Mouse (Mus musculus) CH12.LX (cell line): ENCODE results near the gene Ubc. TPM values are rescaled to one million over a fixed set of nuclear protein-coding genes. Genes with fewer than 3 reads are reported as not detected.
A peak's percentile ranks its signal among the peaks of the same experiment; 100 is the strongest.

Experiments
- DNase-seq: peaks from one replicate; pipeline ENCODE4 v3.0.0-alpha.2; 2013; ENCODE audit errors: extremely low read depth
- H3K27ac ChIP-seq: 2 replicates; pipeline ENCODE4 v1.5.1; 2012; ENCODE audit warnings: low read depth, mild to moderate bottlenecking, control low read depth, moderate library complexity; ENCODE audit not compliant: insufficient read depth
- H3K27me3 ChIP-seq: replicated peaks from 2 replicates; pipeline ENCODE3; 2012; ENCODE audit warnings: inconsistent platforms
- H3K36me3 ChIP-seq, 2 experiments: replicated peaks in 1 of 2; 2 replicates each; pipeline versions ENCODE3 to v1.6.1; 2012; ENCODE audit warnings: inconsistent platforms in 1 of 2, low read length in 1 of 2, mild to moderate bottlenecking in 1 of 2, mixed read lengths in 1 of 2, moderate library complexity in 1 of 2; ENCODE audit not compliant: control insufficient read depth in 1 of 2, insufficient read depth in 1 of 2
- H3K4me1 ChIP-seq, 2 experiments: 2 replicates each; pipeline ENCODE4 v1.6.1; 2012; ENCODE audit warnings: inconsistent platforms in 1 of 2, moderate library complexity in 1 of 2; ENCODE audit not compliant: insufficient read depth in 2 of 2, control insufficient read depth in 1 of 2
- H3K4me2 ChIP-seq: 2 replicates; pipeline ENCODE4 v1.6.1; 2012; ENCODE audit warnings: low read depth, mild to moderate bottlenecking, control low read depth; ENCODE audit not compliant: poor library complexity, insufficient read depth, severe bottlenecking
- H3K4me3 ChIP-seq, 3 experiments: fragments of 150-350 bp in 1 of 3; sonication (generic) in 1 of 3; replicated peaks in 1 of 3; 2 replicates each; pipeline versions ENCODE3 to v1.5.1; 2011 to 2012; ENCODE audit warnings: low read depth in 2 of 3, low read length in 2 of 3, mild to moderate bottlenecking in 2 of 3, moderate library complexity in 2 of 3, control low read depth in 1 of 3, improper control_type of control experiment in 1 of 3, inconsistent platforms in 1 of 3, mixed read lengths in 1 of 3; ENCODE audit not compliant: poor library complexity in 1 of 3
- H3K79me2 ChIP-seq: replicated peaks from 2 replicates; pipeline ENCODE4 v1.6.1; 2012; ENCODE audit warnings: mild to moderate bottlenecking, moderate library complexity; ENCODE audit not compliant: control insufficient read depth, poor library complexity, insufficient read depth, severe bottlenecking; ENCODE audit errors: extremely low read depth
- H3K9ac ChIP-seq: 2 replicates; pipeline ENCODE4 v1.6.1; 2012; ENCODE audit warnings: low read depth, mild to moderate bottlenecking, control low read depth, moderate library complexity; ENCODE audit not compliant: insufficient read depth
- H3K9me3 ChIP-seq: replicated peaks from 2 replicates; pipeline ENCODE3; 2012; ENCODE audit warnings: low read length, inconsistent platforms, mixed read lengths
- CHD1 ChIP-seq: IDR thresholded peaks from 2 replicates; pipeline ENCODE4 v1.6.1; 2012; ENCODE audit warnings: low read depth, low read length, improper control_type of control experiment, inconsistent platforms
- CHD2 ChIP-seq: IDR thresholded peaks from 2 replicates; pipeline ENCODE4 v1.6.1; 2011; ENCODE audit warnings: low read length, improper control_type of control experiment
- E2F4 ChIP-seq: IDR thresholded peaks from 2 replicates; pipeline ENCODE4 v1.6.1; 2011; ENCODE audit warnings: low read depth, low read length, improper control_type of control experiment; ENCODE audit not compliant: insufficient replicate concordance
- ELF1 ChIP-seq: IDR thresholded peaks from 2 replicates; pipeline ENCODE4 v1.6.1; 2014; ENCODE audit warnings: low read depth, mild to moderate bottlenecking, inconsistent platforms, low read length, improper control_type of control experiment
- EP300 ChIP-seq: IDR thresholded peaks from 2 replicates; pipeline ENCODE4 v1.6.1; 2011; ENCODE audit warnings: low read length, improper control_type of control experiment
- GABPA ChIP-seq: IDR thresholded peaks from 2 replicates; pipeline ENCODE4 v1.6.1; 2012; ENCODE audit warnings: low read depth, low read length, improper control_type of control experiment, inconsistent platforms; ENCODE audit not compliant: insufficient replicate concordance
- IRF4 ChIP-seq: IDR thresholded peaks from 2 replicates; pipeline ENCODE4 v1.6.1; 2014; ENCODE audit warnings: low read depth, mild to moderate bottlenecking, inconsistent platforms, low read length, improper control_type of control experiment
- MAFK ChIP-seq: IDR thresholded peaks from 2 replicates; pipeline ENCODE4 v1.6.1; 2011; ENCODE audit warnings: low read length, improper control_type of control experiment; ENCODE audit not compliant: insufficient replicate concordance
- MAZ ChIP-seq: IDR thresholded peaks from 2 replicates; pipeline ENCODE4 v1.6.1; 2012; ENCODE audit warnings: low read depth, mild to moderate bottlenecking, inconsistent platforms, low read length, improper control_type of control experiment, moderate library complexity
- NELFE ChIP-seq: IDR thresholded peaks from 2 replicates; pipeline ENCODE4 v1.6.1; 2011; ENCODE audit warnings: low read depth, low read length, improper control_type of control experiment
- PAX5 ChIP-seq: IDR thresholded peaks from 2 replicates; pipeline ENCODE4 v1.6.1; 2012; ENCODE audit warnings: low read length, inconsistent platforms, mixed read lengths
- POLR2A ChIP-seq: IDR thresholded peaks from 2 replicates; pipeline ENCODE4 v1.6.1; 2011; ENCODE audit warnings: low read depth, mild to moderate bottlenecking, improper control_type of control experiment, low read length
- POLR2AphosphoS2 ChIP-seq: IDR thresholded peaks from 2 replicates; pipeline ENCODE4 v1.6.1; 2011; ENCODE audit warnings: low read depth, low read length, improper control_type of control experiment
- RAD21 ChIP-seq: IDR thresholded peaks from 2 replicates; pipeline ENCODE4 v1.6.1; 2011; ENCODE audit warnings: low read depth, mild to moderate bottlenecking, low read length, improper control_type of control experiment, moderate library complexity
- RCOR1 ChIP-seq: conservative IDR thresholded peaks from 2 replicates; pipeline ENCODE4 v1.6.1; 2012; ENCODE audit warnings: low read depth, mild to moderate bottlenecking, inconsistent platforms, low read length, improper control_type of control experiment
- SIN3A ChIP-seq: IDR thresholded peaks from 2 replicates; pipeline ENCODE4 v1.6.1; 2012; ENCODE audit warnings: low read length, improper control_type of control experiment, inconsistent platforms
- SMC3 ChIP-seq: IDR thresholded peaks from 2 replicates; pipeline ENCODE4 v1.6.1; 2011; ENCODE audit warnings: low read depth, low read length, improper control_type of control experiment
- TBP ChIP-seq: conservative IDR thresholded peaks from 2 replicates; pipeline ENCODE4 v1.6.1; 2011; ENCODE audit warnings: low read depth, low read length, improper control_type of control experiment
- UBTF ChIP-seq: IDR thresholded peaks from 2 replicates; pipeline ENCODE4 v1.6.1; 2012; ENCODE audit warnings: low read depth, mild to moderate bottlenecking, inconsistent platforms, low read length, improper control_type of control experiment, moderate library complexity
- USF2 ChIP-seq: conservative IDR thresholded peaks from 2 replicates; pipeline ENCODE4 v1.6.1; 2011; ENCODE audit warnings: low read depth, low read length, improper control_type of control experiment
- ZC3H11A ChIP-seq: IDR thresholded peaks from 2 replicates; pipeline ENCODE4 v1.6.1; 2012; ENCODE audit warnings: low read depth, mild to moderate bottlenecking, inconsistent platforms, low read length, improper control_type of control experiment
- ZKSCAN1 ChIP-seq: IDR thresholded peaks from 2 replicates; pipeline ENCODE4 v1.6.1; 2012; ENCODE audit warnings: low read depth, inconsistent platforms, low read length, improper control_type of control experiment, borderline replicate concordance
- ZMIZ1 ChIP-seq: IDR thresholded peaks from 2 replicates; pipeline ENCODE4 v1.6.1; 2012; ENCODE audit warnings: low read depth, mild to moderate bottlenecking, inconsistent platforms, low read length, improper control_type of control experiment
- ZNF384 ChIP-seq: IDR thresholded peaks from 2 replicates; pipeline ENCODE4 v1.6.1; 2012; ENCODE audit warnings: low read depth, low read length, improper control_type of control experiment, inconsistent platforms
- dilution Hi-C: fragments of 300-500 bp; cut with MboI; formaldehyde crosslinking; loops from 2 replicates; pipeline ENCODE4 v1.14.3; 2020; ENCODE audit warnings: low sequenced_read_pairs; ENCODE audit not compliant: extremely low pct_unique_long_range_greater_than_20kb, extremely low pct_ligation_motif_present
- in situ Hi-C: fragments of 300-500 bp; cut with MboI; formaldehyde crosslinking; loops from 3 replicates; pipeline ENCODE4 v1.14.3; 2019; ENCODE audit warnings: low sequenced_read_pairs, low pct_ligation_motif_present, low pct_unique_long_range_greater_than_20kb, mixed read lengths
- polyA plus RNA-seq: library from polyadenylated mRNA; unstranded; fragments of >175 nt; gene quantifications from 2 replicates; pipeline ENCODE4 v1.2.1, GENCODE M21; 2012; ENCODE audit warnings: low read depth; ENCODE audit not compliant: insufficient read length
- total RNA-seq, 2 experiments: library from RNA; depleted of rRNA; stranded (reverse); fragments of 300-350 nt in 1 of 2; fragments of >200 nt in 1 of 2; gene quantifications; 2 replicates each; pipeline ENCODE4 v1.2.3; 2012 to 2014

The Ubc gene
- total and polyA plus RNA-seq, 3 experiments, result 466 to 803 (median 656) TPM

DNA sequence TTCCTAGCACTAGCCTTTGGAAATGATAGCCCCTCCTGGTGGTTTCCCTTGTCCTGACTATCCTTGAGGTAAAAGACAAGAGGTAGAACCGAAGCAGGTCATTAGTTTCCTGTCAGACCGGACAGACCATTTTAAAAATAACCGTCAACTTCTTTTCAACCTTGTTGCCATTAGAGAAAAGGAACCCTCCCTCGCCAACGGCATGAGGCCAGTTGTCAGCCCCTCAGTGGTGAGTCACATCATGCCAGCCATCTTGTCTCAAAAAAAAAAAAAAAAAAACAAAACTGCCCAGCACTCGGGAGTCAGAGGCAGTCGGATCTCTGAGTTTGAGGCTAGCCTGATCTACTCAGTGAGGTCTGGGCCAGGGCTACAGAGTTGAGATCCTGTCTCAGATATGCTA, 10.9 kb upstream of the Ubc start:
- Histone ChIP-seq H3K9ac (no peak overlapping the region), H3K4me1 (peaks cover 0 to 3% of the 10 kb centered on the region in 2 experiments; a peak in 2 of 4 replicates), H3K4me3 (peak overlapping the region in 1 of 3 experiments; percentile 31), H3K79me2 (no peaks in the 10 kb centered on the region), H3K36me3 (no peaks in the 10 kb centered on the region), H3K4me2 (peak overlapping the region; percentile 15), H3K27ac (no peak overlapping the region)
- no peak for DNase-seq
- no peak for TF ChIP-seq CHD1
- TF ChIP-seq MAZ, result no peak
- TF ChIP-seq ZC3H11A, result no peak
- no peak for TF ChIP-seq RAD21
- TF ChIP-seq IRF4, result 0 out of 2 replicates have a peak, but pooled peaks have one; percentile 9
- peak; percentile 86 for TF ChIP-seq ZNF384
- no peak for TF ChIP-seq SIN3A
- TF ChIP-seq MAFK, result no peak
- no peak for TF ChIP-seq POLR2A
- TF ChIP-seq, all 38 proteins: peak for 2
- Histone ChIP-seq H3K27me3 (no peaks in the 10 kb centered on the region), H3K9me3 (no peaks in the 10 kb centered on the region)
- in situ Hi-C loops, result no loop called here
- dilution Hi-C loops, result no loop called here

DNA sequence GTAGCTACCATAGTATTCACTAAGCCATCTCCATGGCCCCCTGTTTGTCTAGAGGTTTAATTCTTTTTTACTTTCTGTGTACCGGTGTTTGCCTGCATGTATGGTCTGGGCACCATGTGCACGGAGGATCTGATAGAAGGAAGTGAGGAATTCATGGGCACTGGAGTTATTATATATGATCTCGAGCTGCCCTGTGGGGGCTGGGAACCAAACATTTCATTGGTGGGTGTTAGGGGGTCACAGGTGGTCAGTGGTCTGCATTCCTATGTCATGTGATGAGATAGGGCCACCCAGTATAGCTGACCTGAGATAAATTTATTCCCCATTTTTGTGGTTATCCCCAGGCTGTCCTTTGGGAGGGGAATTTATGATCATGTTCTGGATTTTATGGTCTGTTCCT, 5.0 kb upstream of the Ubc start:
- Histone ChIP-seq H3K9ac (no peak overlapping the region), H3K79me2 (0 out of 2 replicates have a peak, but pooled peaks cover 2% of the 10 kb centered on the region), H3K36me3 (no peaks in the 10 kb centered on the region), H3K4me3 (no peak overlapping the region), H3K27ac (no peak overlapping the region), H3K27me3 (no peaks in the 10 kb centered on the region), H3K4me1 (peaks cover 6 to 32% of the 10 kb centered on the region in 2 experiments; a peak in 3 of 4 replicates), H3K9me3 (no peaks in the 10 kb centered on the region), H3K4me2 (peak overlapping the region; percentile 61; the same call in 1 of the 2 replicates)
- in situ Hi-C loops, result no loop called here
- no peak for DNase-seq
- dilution Hi-C loops, result no loop called here
- no peak for TF ChIP-seq USF2
- no peak for TF ChIP-seq POLR2AphosphoS2
- no peak for TF ChIP-seq SMC3
- no peak for TF ChIP-seq EP300
- TF ChIP-seq CHD2, result no peak
- TF ChIP-seq ZMIZ1, result no peak
- TF ChIP-seq E2F4, result no peak
- no peak for TF ChIP-seq GABPA
- TF ChIP-seq UBTF, result no peak
- TF ChIP-seq ZKSCAN1, result no peak
- TF ChIP-seq RCOR1, result no peak
- TF ChIP-seq NELFE, result no peak
- TF ChIP-seq TBP, result no peak
- no peak for TF ChIP-seq CHD1
- TF ChIP-seq ELF1, result no peak
- no peak for TF ChIP-seq PAX5
- no peak for TF ChIP-seq MAFK
